ENCODE assay signal across 20 mouse cellular contexts in the genomic region with DNA sequence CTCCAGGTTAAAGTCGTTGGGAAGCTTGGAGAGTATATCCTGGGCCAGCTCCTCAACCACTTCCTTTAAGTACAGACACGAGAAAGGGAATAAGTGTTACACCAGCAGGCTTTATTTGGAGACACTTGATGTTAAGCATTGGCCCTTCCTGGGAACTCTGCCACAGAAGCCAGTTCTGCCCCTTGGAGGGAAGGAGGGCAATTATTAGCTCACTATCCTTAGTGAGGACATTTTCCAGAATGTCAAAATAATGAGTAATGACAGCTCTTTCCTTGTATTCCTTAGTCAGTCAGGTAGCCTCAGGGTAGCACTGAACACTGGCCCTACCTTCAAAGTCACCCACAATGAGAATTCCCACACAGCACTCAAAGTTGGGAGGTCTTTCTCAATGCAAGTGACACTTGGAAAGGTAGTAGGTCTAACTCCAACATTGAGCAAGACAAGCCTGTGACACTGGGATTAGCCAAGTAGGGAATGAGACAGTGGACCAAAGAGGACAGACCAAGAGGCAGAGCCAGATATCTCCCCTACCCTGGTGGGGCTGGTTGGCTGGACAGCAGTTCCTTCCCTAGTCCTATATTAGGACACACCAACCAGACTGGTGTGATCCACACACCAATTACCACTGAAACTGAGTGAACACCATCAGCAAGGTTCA. TPM values are rescaled to one million over a fixed set of nuclear protein-coding genes. Genes with fewer than 3 reads are reported as not detected.
A peak's percentile ranks its signal among the peaks of the same experiment; 100 is the strongest.
DNase-seq lines count a peak whose midpoint lies in the region; ATAC-seq and TF ChIP-seq lines count a peak whose summit lies in the region.
"Had no signal": no experiment of that assay in that cellular context is flagged by ENCODE, and none has a peak within 500 bp of the region (broad histone marks: within the 10 kb centered on the region; RNA-seq: fewer than 3 reads in every experiment).

No protein-coding gene starts in this region.

- no peak overlapping the region for H3K27ac ChIP-seq in kidney, adult 2 months (ENCODE audit: insufficient read depth, low read depth, low read length)
- H3K27ac ChIP-seq in kidney, embryonic 14.5 days (ENCODE audit: low read depth, low read length), result no peak overlapping the region
- no peak overlapping the region for H3K27ac ChIP-seq in lung, postnatal 0 days (ENCODE audit: low read length)
- no peak overlapping the region for H3K27ac ChIP-seq in forebrain, embryonic 16.5 days (ENCODE audit: low read length)
- H3K27ac ChIP-seq: embryonic facial prominence, embryonic 10.5 days; forebrain, embryonic 10.5 days; heart, embryonic 13.5 days; hindbrain, embryonic 15.5 days had no signal

- no peak for TF ChIP-seq EP300 in lung, postnatal 0 days (IDR thresholded peaks at IDR 0.05)

- no peak for TF ChIP-seq CTCF in kidney, adult 2 months (conservative IDR thresholded peaks at IDR 0.05; ENCODE audit: insufficient read depth, insufficient read length, low read depth, low read length)
- TF ChIP-seq CTCF in lung, postnatal 0 days (IDR thresholded peaks at IDR 0.05), result no peak
- TF ChIP-seq CTCF in lung, adult 2 months (IDR thresholded peaks at IDR 0.05; ENCODE audit: insufficient read depth, low read length), result no peak

- WGBS in kidney, adult 2 months, result 71% methylated on average over 2 of the region's 2 CpGs
- WGBS in kidney, embryonic 14.5 days, result 69% methylated on average over 2 of the region's 2 CpGs
- 40% methylated on average over 2 of the region's 2 CpGs for WGBS in lung, postnatal 0 days
- 31% methylated on average over 2 of the region's 2 CpGs for WGBS in lung, adult 2 months
- 65% methylated on average over 2 of the region's 2 CpGs for WGBS in forebrain, embryonic 16.5 days

- peak; percentile 14 for DNase-seq in adrenal gland, adult 2 months
- DNase-seq in adrenal gland, adult 8-10 months, result no peak
- peak; percentile 33 for DNase-seq in kidney, adult 2 months
- DNase-seq in lung, postnatal 0 days (ENCODE audit: low spot score), result peak; percentile 17
- DNase-seq in lung, adult 2 months, result no peak
- DNase-seq in fat pad, adult 2 months (ENCODE audit: extremely low read depth, low read depth, low spot score), result peak; percentile 63
- DNase-seq: B cell, adult 2 months; cerebellum, adult 2 months; cerebellum, postnatal 10 days; gastrocnemius, postnatal 36 days; heart, postnatal 36 days had no signal

- TF ChIP-seq POLR2A in kidney, adult 2 months (IDR thresholded peaks at IDR 0.05; ENCODE audit: low read depth, low read length), result no peak
- TF ChIP-seq POLR2A in lung, adult 2 months (IDR thresholded peaks at IDR 0.05; ENCODE audit: borderline replicate concordance, extremely low read depth, low read depth, low read length), result no peak

- no peaks in the 10 kb centered on the region for H3K27me3 ChIP-seq in kidney, adult 2 months (replicated peaks; ENCODE audit: control insufficient read depth, insufficient read depth, low read length)
- H3K27me3 ChIP-seq in kidney, embryonic 14.5 days (ENCODE audit: control insufficient read depth, insufficient read depth, low read length), result no peaks in the 10 kb centered on the region
- no peaks in the 10 kb centered on the region for H3K27me3 ChIP-seq in lung, postnatal 0 days (replicated peaks; ENCODE audit: insufficient read depth, low read length)
- no peaks in the 10 kb centered on the region for H3K27me3 ChIP-seq in forebrain, embryonic 16.5 days (replicated peaks; ENCODE audit: control insufficient read depth, insufficient read depth, low read length)
- H3K27me3 ChIP-seq: heart, embryonic 13.5 days; hindbrain, embryonic 15.5 days had no signal

- H3K4me3 ChIP-seq in kidney, adult 2 months (ENCODE audit: insufficient read depth, low read depth, low read length), result no peak overlapping the region
- no peak overlapping the region for H3K4me3 ChIP-seq in kidney, embryonic 14.5 days (ENCODE audit: low read length)
- no peak overlapping the region for H3K4me3 ChIP-seq in lung, postnatal 0 days (ENCODE audit: low read depth, low read length)
- no peak overlapping the region for H3K4me3 ChIP-seq in lung, adult 2 months (replicated peaks; ENCODE audit: extremely low read depth, low read depth, low read length)
- no peak overlapping the region for H3K4me3 ChIP-seq in forebrain, embryonic 16.5 days (replicated peaks; ENCODE audit: low read length)
- H3K4me3 ChIP-seq: embryonic facial prominence, embryonic 10.5 days; forebrain, embryonic 10.5 days; heart, embryonic 13.5 days; hindbrain, embryonic 15.5 days had no signal

- no peak overlapping the region for H3K9ac ChIP-seq in kidney, embryonic 14.5 days (ENCODE audit: low read depth, low read length)
- no peak overlapping the region for H3K9ac ChIP-seq in lung, postnatal 0 days (replicated peaks; ENCODE audit: low read depth)
- H3K9ac ChIP-seq in forebrain, embryonic 16.5 days (replicated peaks; ENCODE audit: low read depth, low read length), result no peak overlapping the region
- H3K9ac ChIP-seq: heart, embryonic 13.5 days; hindbrain, embryonic 15.5 days had no signal

- no peak overlapping the region for H3K4me2 ChIP-seq in kidney, embryonic 14.5 days (replicated peaks; ENCODE audit: low read depth, low read length)
- no peak overlapping the region for H3K4me2 ChIP-seq in lung, postnatal 0 days (replicated peaks; ENCODE audit: low read depth, low read length)
- H3K4me2 ChIP-seq in forebrain, embryonic 16.5 days (ENCODE audit: low read length), result no peak overlapping the region
- H3K4me2 ChIP-seq: heart, embryonic 13.5 days; hindbrain, embryonic 15.5 days had no signal

- H3K4me1 ChIP-seq in kidney, adult 2 months (ENCODE audit: control insufficient read depth, insufficient read depth, low read length), result no peaks in the 10 kb centered on the region
- no peaks in the 10 kb centered on the region for H3K4me1 ChIP-seq in kidney, embryonic 14.5 days (ENCODE audit: control insufficient read depth, insufficient read depth, low read length)
- H3K4me1 ChIP-seq in lung, postnatal 0 days (ENCODE audit: insufficient read depth, low read depth, low read length), result no peaks in the 10 kb centered on the region
- H3K4me1 ChIP-seq in lung, adult 2 months (ENCODE audit: control insufficient read depth, insufficient read depth, low read length), result no peaks in the 10 kb centered on the region
- no peaks in the 10 kb centered on the region for H3K4me1 ChIP-seq in forebrain, embryonic 16.5 days (replicated peaks; ENCODE audit: control insufficient read depth, insufficient read depth, low read length)
- H3K4me1 ChIP-seq: embryonic facial prominence, embryonic 10.5 days; forebrain, embryonic 10.5 days; heart, embryonic 13.5 days; hindbrain, embryonic 15.5 days had no signal

- H3K36me3 ChIP-seq in kidney, adult 2 months (ENCODE audit: control insufficient read depth, insufficient read depth, low read length), result no peaks in the 10 kb centered on the region
- H3K36me3 ChIP-seq in kidney, embryonic 14.5 days (ENCODE audit: control insufficient read depth, insufficient read depth, low read length), result no peaks in the 10 kb centered on the region
- no peaks in the 10 kb centered on the region for H3K36me3 ChIP-seq in lung, postnatal 0 days (ENCODE audit: insufficient read depth, low read length)
- H3K36me3 ChIP-seq in forebrain, embryonic 16.5 days (ENCODE audit: control insufficient read depth, insufficient read depth), result no peaks in the 10 kb centered on the region
- H3K36me3 ChIP-seq: embryonic facial prominence, embryonic 10.5 days; forebrain, embryonic 10.5 days; G1E; heart, embryonic 13.5 days; hindbrain, embryonic 15.5 days had no signal

- no peaks in the 10 kb centered on the region for H3K9me3 ChIP-seq in kidney, embryonic 14.5 days (ENCODE audit: control insufficient read depth, low read length)
- H3K9me3 ChIP-seq in lung, postnatal 0 days (ENCODE audit: low read length), result no peaks in the 10 kb centered on the region
- no peaks in the 10 kb centered on the region for H3K9me3 ChIP-seq in forebrain, embryonic 16.5 days (ENCODE audit: control insufficient read depth, low read length)
- H3K9me3 ChIP-seq: embryonic facial prominence, embryonic 10.5 days; forebrain, embryonic 10.5 days; G1E; heart, embryonic 13.5 days; hindbrain, embryonic 15.5 days had no signal

- no peak for ATAC-seq in kidney, embryonic 14.5 days (ENCODE audit: low FRiP score, low TSS enrichment)
- ATAC-seq in lung, postnatal 0 days, result no peak
- ATAC-seq in forebrain, embryonic 16.5 days, result no peak
- ATAC-seq: CD4-positive, CD25-positive, alpha-beta regulatory T cell, adult 4 months; forebrain, embryonic 14.5 days had no signal

RNA-seq across cellular contexts. Expression of gene Dcun1d3, which starts 32.8 kb away (rescaled TPM):
- total RNA-seq in adrenal gland, adult 2 months (2021), result 10 to 100 TPM; 26.8 to 44.8 TPM
- polyA plus RNA-seq in adrenal gland, adult 2 months (2012; rRNA removed), result 6.5 and 6.7 TPM in 2 replicates
- total RNA-seq in adrenal gland, adult 8-10 months (2022), result 10 to 100 TPM; 21.8 to 35.5 (median 26.6) TPM
- polyA plus RNA-seq in kidney, adult 2 months (2012; rRNA removed), result 7.6 and 8.6 TPM in 2 replicates
- 5.6 and 5.9 TPM in 2 replicates for polyA plus RNA-seq in kidney, embryonic 14.5 days (2014; fragmentation: Nextera tagmentation; extraction: Ambion mirVana)
- 7.7 and 8.6 TPM in 2 replicates for polyA plus RNA-seq in lung, postnatal 0 days (2015; fragmentation: Nextera tagmentation; extraction: Ambion mirVana)
- 4.1 and 6.7 TPM in 2 replicates for polyA plus RNA-seq in lung, adult 2 months (2012; rRNA removed)
- polyA plus RNA-seq in forebrain, embryonic 16.5 days (2015; fragmentation: Nextera tagmentation; extraction: Ambion mirVana), result 20.4 and 23.8 TPM in 2 replicates

RNA-seq across cellular contexts. Expression of gene Lyrm1, which starts 33.3 kb away (rescaled TPM):
- total RNA-seq in adrenal gland, adult 2 months (2021), result 10 to 100 TPM; 11.4 to 12.3 TPM
- 0.38 and 0.83 TPM in 2 replicates for polyA plus RNA-seq in adrenal gland, adult 2 months (2012; rRNA removed)
- 1 to 10 TPM; 5.7 to 6.9 (median 5.8) TPM for total RNA-seq in adrenal gland, adult 8-10 months (2022)
- polyA plus RNA-seq in kidney, adult 2 months (2012; rRNA removed), result 4.7 and 6.7 TPM in 2 replicates
- polyA plus RNA-seq in kidney, embryonic 14.5 days (2014; fragmentation: Nextera tagmentation; extraction: Ambion mirVana), result 8.3 and 8.6 TPM in 2 replicates
- 7.4 and 7.7 TPM in 2 replicates for polyA plus RNA-seq in lung, postnatal 0 days (2015; fragmentation: Nextera tagmentation; extraction: Ambion mirVana)
- 1.3 and 3.0 TPM in 2 replicates for polyA plus RNA-seq in lung, adult 2 months (2012; rRNA removed)
- 14.3 and 17.8 TPM in 2 replicates for polyA plus RNA-seq in forebrain, embryonic 16.5 days (2015; fragmentation: Nextera tagmentation; extraction: Ambion mirVana)

Comparison
In these comparisons a context has a peak if more than half of its experiments do, and no peak if none do; other contexts are left out.
1. DNase-seq: peak in adrenal gland, adult 2 months (single experiment), kidney, adult 2 months (single experiment), lung, postnatal 0 days (single experiment) and fat pad, adult 2 months (single experiment); none in adrenal gland, adult 8-10 months (single experiment) and lung, adult 2 months (single experiment).